Mouse (Mus musculus) G1E (cell line): ENCODE measurements around the gene Wrap73.

ENCODE experiments used
- CTCF ChIP-seq: IDR thresholded peaks from 2 replicates; pipeline ENCODE4 v1.5.1; 2012; ENCODE audit warnings: low read depth, low read length, inconsistent platforms, mixed read lengths
- GATA1 ChIP-seq: IDR thresholded peaks from 2 replicates; pipeline ENCODE4 v1.6.1; 2012; ENCODE audit warnings: borderline replicate concordance, low read length, inconsistent platforms, mixed read lengths

GRCm38 (mm10) chr4:154185001-154185400 lies 42.8 kb downstream of the Wrap73 start:
- no peak for TF ChIP-seq CTCF
- no peak for TF ChIP-seq GATA1
